Mouse (Mus musculus): Measurements from ENCODE around the gene 2610001J05Rik. TPM values are rescaled to one million over a fixed set of nuclear protein-coding genes. Genes with fewer than 3 reads are reported as not detected.
A peak's percentile ranks its signal among the peaks of the same experiment; 100 is the strongest.
"Not testable (repeated sequence)": the region's sequence is repeated elsewhere in the genome, so short reads cannot be mapped to it uniquely, and the experiment has no call there.

Gene 2610001J05Rik
- total RNA-seq (2021) = 10 to 100 TPM; 34.1 to 37.4 TPM
- long read RNA-seq, experiment 1, transcript 2610001J05Rik-203 (1 exons, 1,606 nt) = major isoform, 9 of 17 reads
- long read RNA-seq, experiment 1, transcript 2610001J05Rik-201 (3 exons, 3,177 nt) = minor isoform, 8 of 17 reads
- long read RNA-seq, experiment 1, partial matches to known transcripts = 0 of 17 reads
- long read RNA-seq, experiment 1, other reads (novel, unspliced or antisense) = 0 of 17 reads
- long read RNA-seq, experiment 2, transcript 2610001J05Rik-203 (1 exons, 1,606 nt) = major isoform, 9 of 18 reads
- long read RNA-seq, experiment 2, transcript 2610001J05Rik-201 (3 exons, 3,177 nt) = major isoform, 9 of 18 reads
- long read RNA-seq, experiment 2, partial matches to known transcripts = 0 of 18 reads
- long read RNA-seq, experiment 2, other reads (novel, unspliced or antisense) = 0 of 18 reads

DNA sequence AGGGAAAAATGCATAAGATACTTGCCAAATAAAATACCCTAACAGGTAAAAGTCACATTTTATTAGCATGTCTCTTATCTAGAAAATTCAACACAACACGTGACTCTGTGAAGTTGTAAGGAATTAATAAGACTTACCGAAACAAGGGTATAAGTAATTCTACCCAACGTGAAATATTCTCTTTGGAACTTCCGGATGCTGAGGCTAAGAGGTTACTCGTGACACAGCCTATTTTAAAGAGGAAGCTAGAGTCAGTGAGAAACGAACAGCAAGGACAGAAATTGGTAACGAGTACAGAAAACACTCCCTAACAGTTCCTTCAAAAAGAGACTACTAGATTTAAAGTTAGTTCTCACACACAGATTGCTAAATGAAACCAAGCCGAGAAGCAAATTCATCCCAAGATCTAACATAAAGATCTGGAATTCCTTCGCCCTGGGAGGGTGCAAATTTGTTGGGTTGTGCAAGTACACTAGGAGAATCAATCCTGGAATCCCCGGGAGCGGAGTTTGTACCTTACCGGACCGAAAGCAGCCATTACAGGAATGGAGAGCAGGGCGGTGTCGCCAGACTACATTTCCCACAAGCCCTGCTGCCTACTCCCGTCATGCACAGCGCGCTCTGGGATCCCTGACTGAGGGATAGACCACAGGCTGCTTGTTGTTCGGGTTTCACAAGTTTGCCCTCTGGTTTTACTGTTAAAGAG is at the start of gene 2610001J05Rik:
2610001J05Rik (minus strand) TSS at position 600 of the 706 bp plus-strand sequence.
- peak; percentile 91 to 94 for DNase-seq (ENCODE audit: low spot score in 2 of 2)

DNA sequence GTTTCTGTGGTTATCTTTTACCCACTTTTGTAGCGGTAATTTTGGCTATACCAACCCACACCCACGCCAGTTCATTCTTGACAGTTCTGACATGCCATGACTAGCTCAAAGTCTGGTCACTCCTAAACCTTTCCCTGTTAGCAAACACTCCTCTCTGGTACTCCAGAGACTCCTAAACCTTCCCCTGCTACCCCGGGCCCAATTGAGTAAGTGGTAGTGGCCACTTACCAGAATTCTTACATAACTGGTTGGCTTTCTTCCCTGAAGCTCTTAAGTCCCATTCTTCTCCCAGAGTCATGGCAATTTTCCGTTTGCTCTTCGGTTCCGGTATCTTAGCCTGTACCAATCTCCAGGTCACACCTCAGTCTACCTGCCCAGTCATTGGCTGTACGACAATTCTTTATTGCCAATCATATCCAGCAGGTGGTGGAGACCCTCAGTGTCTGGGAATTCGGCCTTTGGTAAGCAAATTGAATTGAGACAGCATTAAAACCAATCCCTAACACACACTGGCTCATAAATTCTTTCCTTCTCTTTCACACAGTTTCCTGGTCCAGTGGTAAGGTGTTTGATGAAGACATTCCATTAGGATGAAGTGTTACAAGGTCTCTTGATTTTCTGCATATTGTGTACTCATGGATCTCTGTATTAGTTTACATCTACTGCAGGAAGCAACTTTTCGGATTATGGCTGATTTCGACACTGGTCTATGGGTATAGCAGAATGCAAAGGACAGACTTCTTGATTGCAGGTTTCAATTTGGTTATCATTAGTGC is 38.6 kb upstream of the 2610001J05Rik start:
- no peak for DNase-seq (ENCODE audit: low spot score in 2 of 2)

DNA sequence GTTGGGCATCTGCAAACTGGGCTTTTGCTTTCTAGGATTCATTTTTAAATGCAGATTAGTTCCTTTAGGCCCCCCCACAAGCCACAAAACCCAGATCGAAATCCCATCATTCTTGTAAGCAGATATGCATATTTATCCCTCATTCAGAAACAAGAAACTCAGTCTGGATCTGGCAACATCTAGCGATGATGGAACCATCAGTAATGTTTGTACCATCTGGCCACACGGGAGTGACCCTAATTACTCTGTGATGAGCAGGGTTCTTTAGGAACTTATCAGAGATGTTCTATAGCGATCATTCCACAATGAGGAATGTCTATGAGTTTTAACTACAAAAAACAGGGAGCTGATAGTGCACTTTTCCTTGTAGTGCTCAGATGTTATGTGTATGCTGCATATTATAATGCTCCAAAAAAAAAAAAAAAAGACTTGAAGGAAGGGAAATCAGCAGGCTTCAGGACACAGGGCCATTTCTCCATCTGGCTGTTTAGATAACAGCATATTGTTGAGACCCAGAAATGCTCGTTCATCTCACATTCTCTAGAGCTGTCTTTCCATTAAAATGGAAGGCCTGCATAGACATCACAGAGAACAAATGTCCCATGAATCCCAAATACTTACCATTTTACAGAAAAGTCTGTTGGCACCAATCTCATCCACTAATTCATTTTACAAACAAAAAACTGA is 31.8 kb upstream of the 2610001J05Rik start:
- DNase-seq (ENCODE audit: low spot score in 2 of 2) = no peak

DNA sequence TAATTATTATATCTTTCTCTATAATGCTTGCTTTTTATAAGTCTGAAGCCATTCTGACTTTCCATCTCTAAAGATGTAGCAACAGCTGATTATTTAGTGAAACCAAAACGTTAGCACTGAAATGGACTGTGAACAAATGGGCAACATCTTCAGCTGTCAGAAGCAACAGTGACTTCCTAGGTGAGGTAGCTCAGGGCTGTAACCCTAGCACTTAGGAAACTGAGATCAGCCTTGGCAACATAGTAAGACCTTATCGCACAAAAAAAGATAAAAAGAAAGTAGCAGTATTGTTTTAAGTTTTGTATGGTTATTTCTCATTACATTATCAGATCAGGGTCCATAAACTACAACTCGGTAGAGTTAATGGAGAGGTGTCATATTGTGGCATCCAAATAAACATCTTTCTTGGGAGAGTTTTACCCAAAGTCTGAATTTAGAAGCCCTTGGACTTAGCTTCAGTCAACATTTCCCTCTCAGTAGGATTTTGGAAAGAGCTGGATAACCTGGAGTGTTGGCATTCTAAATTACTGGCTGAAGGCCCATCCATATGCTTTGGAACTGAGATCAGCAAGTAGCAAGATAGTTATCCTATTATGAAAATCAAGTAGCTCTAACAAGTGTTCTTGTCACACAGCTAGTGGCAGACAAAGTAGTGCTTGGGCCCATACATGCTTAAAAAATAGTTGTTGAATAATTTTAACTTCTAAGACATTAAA is 13.7 kb upstream of the 2610001J05Rik start:
- no peak for DNase-seq (ENCODE audit: low spot score in 2 of 2)

DNA sequence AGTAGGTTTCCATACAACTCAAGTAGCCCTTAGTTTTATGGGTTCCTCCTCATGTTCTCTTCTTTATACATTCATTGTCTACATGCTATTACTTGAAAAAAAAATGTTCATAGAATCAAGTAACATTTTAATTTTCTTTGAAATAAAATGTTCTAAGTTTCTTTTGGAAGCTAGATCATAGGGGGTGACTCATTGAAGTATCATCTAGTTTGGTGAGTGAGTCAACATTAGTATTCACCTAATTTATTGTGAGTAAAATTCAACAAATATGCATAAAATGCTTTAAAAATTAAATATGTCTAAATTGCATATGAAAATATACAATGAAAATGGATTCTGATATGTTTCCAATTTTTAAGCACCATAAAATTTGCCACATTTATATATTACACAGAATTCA is 11.6 kb upstream of the 2610001J05Rik start:
- no peak for DNase-seq (ENCODE audit: low spot score in 2 of 2)

DNA sequence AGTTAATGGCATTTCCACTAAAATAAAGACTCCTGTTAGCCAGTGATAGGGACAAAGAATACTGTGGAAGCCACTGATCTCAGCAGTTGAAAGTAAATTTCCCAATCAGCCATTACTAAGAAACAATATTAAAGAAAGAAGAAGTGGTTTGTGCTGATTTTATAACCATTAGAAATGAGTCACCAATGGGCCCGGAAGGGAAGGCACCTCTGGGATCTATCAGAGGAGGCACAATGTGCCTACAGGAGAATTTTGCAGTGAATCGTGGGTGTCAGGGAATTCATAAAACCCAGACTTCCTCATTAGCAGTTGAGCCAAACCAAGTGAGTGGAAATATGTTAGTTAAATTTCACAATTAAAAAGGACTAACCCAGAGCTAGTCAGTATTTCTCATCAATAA is 2.6 kb upstream of the 2610001J05Rik start:
- no peak for DNase-seq (ENCODE audit: low spot score in 2 of 2)

DNA sequence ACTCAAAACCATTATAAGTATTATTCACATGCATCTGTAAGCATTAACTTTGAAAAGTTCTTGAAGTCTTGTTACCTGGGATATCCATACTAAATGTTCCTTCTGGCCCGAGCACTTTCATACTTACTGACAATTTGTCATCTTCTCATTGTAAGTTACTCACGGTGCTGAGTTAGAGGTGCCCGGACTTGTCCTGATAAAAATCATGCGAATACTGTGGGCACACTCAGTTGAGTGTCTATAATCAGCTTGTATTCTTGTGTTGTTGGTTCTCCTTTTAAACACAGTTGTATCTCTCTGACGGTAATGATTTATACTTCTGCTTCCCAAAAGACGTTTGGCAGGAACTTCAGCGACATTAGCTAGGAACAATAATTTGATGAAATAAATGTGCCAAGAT is 758 bp upstream of the 2610001J05Rik start:
- peak in 1 of 2 experiments; percentile 1 for DNase-seq (ENCODE audit: low spot score in 2 of 2)

DNA sequence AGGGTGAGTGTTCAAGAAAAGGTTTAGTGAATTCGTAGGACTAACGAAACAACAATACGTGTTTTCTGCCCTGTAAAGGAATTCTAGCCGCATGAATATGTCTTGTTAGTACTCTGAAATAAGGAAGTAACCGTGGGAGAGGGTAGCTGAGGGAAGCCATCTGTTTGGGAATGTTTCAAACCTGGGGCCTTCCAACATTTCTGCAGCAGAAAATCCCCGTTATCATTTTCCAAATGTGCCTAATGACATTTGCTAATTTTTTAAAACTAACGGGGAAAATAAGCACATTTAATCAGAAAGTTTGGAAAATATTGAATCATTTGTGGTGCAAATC is 274 bp upstream of the 2610001J05Rik start:
- no peak for DNase-seq (ENCODE audit: low spot score in 2 of 2)

DNA sequence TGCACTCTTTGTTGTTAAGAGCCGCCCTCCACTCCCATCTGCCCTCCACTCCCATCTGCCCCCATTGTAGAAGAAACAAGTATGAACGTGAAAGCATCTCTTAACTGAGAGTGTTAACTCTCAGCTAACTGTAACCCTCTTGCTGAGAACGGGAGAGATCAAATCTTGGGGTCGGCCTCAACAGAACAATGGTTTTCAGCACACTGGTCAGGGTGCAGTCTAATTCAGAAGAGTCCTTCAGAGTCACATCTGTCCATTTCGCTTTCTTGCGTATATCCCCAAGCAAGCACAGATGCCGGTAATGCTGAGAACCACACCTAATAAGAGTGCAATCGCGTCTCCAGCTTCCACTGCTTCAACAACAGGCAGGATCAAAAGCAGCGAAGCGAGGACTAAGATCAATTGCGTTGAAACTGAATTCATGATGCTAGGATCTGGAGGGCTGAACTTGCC is 1.0 kb downstream of the 2610001J05Rik start:
- peak in 1 of 2 experiments; percentile 2 for DNase-seq (ENCODE audit: low spot score in 2 of 2)

DNA sequence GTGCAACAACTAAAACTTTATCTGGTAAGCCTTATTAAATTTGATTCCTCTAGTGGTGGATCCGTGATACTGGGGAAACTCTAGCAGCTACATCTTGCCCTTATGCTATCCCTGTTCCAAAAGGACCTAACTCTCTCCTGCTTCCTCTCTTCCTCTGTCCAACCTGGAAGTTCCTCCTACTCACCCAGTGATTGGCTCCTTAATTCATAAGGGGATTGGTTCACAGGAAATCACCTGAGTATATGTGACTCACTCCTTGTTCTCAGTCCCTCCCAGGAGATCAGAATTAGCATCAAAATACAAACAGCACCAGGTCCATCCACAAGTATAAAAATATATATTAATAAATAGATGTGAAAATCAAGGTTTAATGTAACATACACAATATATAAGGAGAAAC is 10.7 kb downstream of the 2610001J05Rik start:
- DNase-seq (ENCODE audit: low spot score in 2 of 2) = no peak

DNA sequence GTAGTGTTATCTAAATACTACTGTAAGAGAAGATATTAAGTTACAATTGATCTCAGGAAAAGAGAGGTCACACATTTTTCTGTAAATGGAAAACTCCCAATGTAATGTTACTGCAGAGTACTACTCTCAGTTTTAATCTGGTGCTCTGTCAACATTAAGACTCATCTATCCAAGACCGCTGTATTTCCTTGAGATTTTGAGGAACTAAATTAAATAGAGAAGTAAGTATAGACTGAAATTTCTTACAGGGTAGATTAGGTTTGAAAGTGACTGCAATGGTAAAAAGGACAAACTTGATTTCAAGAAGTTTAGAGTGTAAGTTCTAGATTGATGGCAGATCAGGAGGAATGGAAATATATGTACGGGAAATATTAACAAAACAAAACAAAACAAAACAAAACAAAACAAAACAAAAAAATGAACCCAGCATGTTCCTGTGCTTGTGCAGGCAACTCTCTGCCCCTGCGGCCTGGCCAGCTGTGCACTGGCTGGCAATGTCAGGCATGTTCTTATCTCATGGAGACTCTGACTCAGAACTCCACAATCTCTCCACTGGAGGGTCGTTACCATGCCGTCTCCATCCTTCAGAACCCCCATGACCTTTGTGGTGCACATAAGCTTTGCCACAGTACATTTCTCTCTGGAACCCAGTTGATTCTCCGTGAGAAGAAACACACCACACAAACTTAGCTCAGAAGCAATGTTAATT is 11.3 kb downstream of the 2610001J05Rik start:
- no peak for DNase-seq (ENCODE audit: low spot score in 2 of 2)

DNA sequence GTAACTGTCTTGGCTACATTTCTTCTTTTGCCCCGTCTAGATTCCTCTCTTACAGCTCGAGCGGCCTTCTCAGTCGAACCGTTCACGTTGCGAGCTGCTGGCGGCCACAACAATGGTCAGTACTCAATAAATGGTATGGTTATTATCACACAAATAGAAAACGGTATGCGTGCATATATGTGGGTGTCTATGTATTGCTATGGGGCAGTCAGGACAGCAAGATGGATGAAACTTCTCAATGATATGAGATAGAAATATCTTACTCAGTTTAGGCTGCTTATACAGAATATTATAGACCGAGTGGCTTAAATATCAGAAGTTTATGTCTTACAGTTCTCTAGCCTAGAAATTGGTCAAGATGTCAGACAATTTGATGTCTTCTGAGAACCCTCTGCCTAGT is 17.1 kb downstream of the 2610001J05Rik start:
- DNase-seq (ENCODE audit: low spot score in 2 of 2) = no peak

DNA sequence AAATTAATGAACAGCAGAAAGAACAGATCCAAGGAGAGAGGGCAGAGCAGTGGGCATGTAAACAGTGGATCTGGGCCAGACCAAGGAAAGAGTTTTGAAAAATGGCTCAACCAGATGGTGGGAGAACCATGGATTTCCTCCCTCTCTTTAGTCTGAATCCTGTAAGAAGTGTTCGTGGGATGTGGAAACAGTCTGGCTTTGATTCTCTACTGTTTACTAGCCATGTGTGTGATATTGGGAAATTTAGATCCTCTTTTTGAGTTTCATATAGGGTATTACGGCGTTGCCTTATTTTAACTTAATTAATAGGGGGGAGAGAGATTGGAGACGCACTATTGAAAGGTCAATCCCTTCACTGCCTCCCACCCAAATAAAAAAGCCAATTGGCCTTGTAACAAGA is 18.1 kb downstream of the 2610001J05Rik start:
- no peak for DNase-seq (ENCODE audit: low spot score in 2 of 2)

DNA sequence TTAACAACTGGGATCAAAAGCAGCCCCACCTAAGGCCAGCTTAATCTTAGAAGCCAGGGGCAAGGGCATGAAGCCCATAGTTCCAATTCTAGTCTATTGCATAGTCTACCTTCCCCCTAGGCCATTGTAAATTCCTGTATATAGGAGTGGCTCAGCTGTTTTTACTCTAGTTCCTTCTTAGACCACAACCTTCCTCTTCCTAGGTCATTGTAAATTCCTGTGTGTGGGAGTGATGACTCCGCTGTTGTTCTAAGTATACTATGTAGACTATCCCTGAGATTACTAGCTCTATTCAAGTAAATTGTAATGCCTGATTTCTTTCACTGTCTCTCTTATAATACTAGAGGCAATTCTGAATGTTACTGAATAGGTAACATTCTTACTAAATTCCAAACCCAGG is 25.3 kb downstream of the 2610001J05Rik start:
- DNase-seq (ENCODE audit: low spot score in 2 of 2) = not testable (repeated sequence)

DNA sequence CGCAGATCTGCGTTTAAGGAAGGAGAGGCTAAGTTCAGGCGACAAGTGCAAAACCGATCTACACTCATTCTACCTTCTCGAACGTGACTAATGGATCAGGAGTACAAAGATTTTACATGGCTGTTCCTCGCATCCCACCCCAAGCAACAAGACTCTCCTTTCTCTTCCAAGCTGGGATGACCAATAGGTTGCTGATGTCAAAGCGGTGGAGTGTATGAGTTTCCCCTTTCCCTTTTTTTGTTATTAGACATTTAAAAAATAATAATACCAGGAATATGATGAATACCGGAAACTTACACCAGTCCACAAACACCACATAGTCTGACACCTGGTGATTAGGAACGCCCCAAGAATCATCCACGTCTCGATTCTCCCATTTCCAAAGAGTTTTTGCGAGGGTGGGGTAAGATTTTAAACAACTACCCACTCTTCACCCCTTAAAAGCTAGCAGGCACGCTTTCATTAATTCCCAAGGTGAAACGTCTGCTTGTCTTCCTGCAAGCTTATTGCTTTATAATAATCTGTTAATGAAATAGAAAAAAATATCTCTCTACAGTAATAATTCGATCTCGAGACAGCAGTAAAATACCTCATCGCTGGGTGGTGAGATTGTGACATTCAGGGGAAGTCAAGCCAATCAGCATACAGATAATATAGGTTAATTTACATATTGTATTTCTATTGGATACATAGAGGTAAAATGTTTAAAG is 31.8 kb downstream of the 2610001J05Rik start, which contains the start of gene Gpr85:
Gpr85 (minus strand) TSS at position 598 of the 710 bp plus-strand sequence.
- peak; percentile 15 to 21 for DNase-seq (ENCODE audit: low spot score in 2 of 2)

DNA sequence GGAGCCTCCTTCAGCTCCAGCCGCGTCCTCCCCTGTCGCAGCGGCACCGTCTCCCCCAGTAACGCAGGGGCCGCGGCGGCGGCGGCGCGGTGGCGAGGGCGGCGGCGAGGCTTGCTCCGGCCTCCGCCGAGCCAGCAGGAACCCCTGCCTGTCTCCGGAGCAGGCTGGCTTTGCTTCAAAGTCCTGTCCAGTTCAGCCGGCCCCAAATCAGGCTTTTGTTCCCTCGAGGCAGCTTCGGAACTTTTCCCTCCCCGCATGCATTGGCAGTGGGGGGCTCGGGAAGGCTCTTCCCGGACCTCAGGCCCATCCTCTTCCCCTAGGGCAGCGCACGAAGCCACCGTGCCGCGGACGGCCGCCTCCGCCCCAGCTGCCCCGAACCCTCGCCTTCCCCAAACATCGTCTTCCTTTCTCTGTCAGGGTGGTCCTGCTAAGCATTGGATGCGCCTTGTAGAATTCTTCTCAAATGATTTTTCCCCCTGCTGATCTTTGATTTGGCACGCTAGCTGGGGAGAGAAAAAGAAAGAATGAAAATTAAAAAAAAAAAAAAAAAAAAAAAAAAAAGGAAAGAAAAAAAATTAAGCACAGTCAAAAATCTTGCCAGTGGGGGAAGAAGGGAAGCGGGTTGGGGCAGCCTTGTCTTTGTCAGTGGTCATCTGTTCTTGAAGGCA is 32.5 kb downstream of the 2610001J05Rik start:
- peak; percentile 81 to 85 for DNase-seq (ENCODE audit: low spot score in 2 of 2)

DNA sequence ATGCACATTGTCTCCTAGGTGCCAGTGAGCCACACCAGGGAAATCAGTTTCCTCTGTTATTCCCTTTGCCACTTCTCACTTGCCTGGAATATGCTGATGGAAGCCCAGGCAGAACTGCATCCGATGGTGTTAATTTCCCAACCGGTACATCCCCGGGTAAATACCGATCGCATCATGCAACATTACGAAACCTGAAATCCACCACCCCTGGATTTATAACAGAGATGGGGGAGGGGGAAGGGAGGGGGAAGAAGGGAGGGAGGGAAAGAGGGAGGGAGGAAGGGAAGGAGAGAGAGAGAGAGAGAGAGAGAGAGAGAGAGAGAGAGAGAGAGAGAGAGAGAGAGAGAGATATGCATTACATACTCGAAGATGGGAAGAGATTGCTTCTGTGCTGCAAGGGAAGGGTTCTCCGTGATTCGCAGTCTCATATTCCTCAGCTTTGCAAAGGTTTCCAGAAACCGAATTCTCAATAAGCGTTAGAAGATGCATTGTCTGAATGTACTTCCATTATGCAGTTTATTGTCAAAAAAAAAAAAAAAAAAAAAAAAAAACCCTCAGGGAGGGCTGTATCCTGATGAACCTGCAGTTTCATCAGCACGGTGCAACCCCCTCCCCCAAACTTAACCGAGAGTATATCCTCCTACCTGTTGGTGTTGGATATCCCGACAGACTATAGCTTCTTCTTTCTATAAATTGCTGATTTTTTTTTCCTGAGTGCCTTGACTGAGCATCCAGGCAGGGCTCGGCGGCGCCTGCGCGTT is 33.2 kb downstream of the 2610001J05Rik start:
- peak; percentile 22 to 30 for DNase-seq (ENCODE audit: low spot score in 2 of 2)
